Mouse (Mus musculus): Measurements from ENCODE around the gene Rbp1. TPM values are rescaled to one million over a fixed set of nuclear protein-coding genes. Genes with fewer than 3 reads are reported as not detected.

Gene Rbp1
- total and polyA plus RNA-seq, 3 experiments: 0.08 to 0.21 TPM; not detected in 1

GRCm38 (mm10) chr9:98429806-98430205 is 7.0 kb downstream of the Rbp1 start:
- H3K27me3 ChIP-seq (ENCODE audit: control insufficient read depth in 1 of 2, insufficient read depth in 2 of 2, low read length in 2 of 2): no peaks in the 10 kb centered on the region
- no peaks in the 10 kb centered on the region for H3K79me2 ChIP-seq (ENCODE audit: control insufficient read depth, insufficient read depth, low read length, poor library complexity)
- no peaks in the 10 kb centered on the region for H3K36me3 ChIP-seq (ENCODE audit: control insufficient read depth in 1 of 2, insufficient read depth in 2 of 2, low read length in 2 of 2)
- TF ChIP-seq CHD1 (IDR thresholded peaks at IDR 0.05; ENCODE audit: low read depth, low read length): no peak
- no peak for TF ChIP-seq ZKSCAN1 (IDR thresholded peaks at IDR 0.05; ENCODE audit: low read depth, low read length)
- no peak for TF ChIP-seq ZNF384 (IDR thresholded peaks at IDR 0.05; ENCODE audit: low read depth, low read length)
- TF ChIP-seq RCOR1 (IDR thresholded peaks at IDR 0.05; ENCODE audit: low read depth, low read length): no peak
- TF ChIP-seq MYC (IDR thresholded peaks at IDR 0.05; ENCODE audit: low read depth, low read length): no peak
- TF ChIP-seq NRF1 (IDR thresholded peaks at IDR 0.05; ENCODE audit: insufficient read depth, low read depth, low read length, poor library complexity, severe bottlenecking): no peak
- no peak for TF ChIP-seq CTCF (IDR thresholded peaks at IDR 0.05 in 2 of 3, conservative IDR thresholded peaks at IDR 0.05 in 1 of 3; ENCODE audit: control insufficient read depth in 1 of 3, insufficient read depth in 1 of 3, low read depth in 2 of 3, low read length in 3 of 3, poor library complexity in 1 of 3, severe bottlenecking in 1 of 3)
- TF ChIP-seq MYB (IDR thresholded peaks at IDR 0.05; ENCODE audit: low read depth, low read length): no peak
- TF ChIP-seq CHD2 (IDR thresholded peaks at IDR 0.05; ENCODE audit: low read length): no peak
- no peak for TF ChIP-seq UBTF (IDR thresholded peaks at IDR 0.05; ENCODE audit: borderline replicate concordance, insufficient read depth, low read depth, low read length)
- TF ChIP-seq E2F4 (IDR thresholded peaks at IDR 0.05; ENCODE audit: borderline replicate concordance, low read depth, low read length): no peak
- TF ChIP-seq NELFE (IDR thresholded peaks at IDR 0.05; ENCODE audit: low read depth, low read length): no peak
- H3K9ac ChIP-seq (ENCODE audit: control insufficient read depth, low read depth, low read length, poor library complexity, severe bottlenecking): no peak overlapping the region
- no peak overlapping the region for H3K4me3 ChIP-seq (ENCODE audit: control insufficient read depth in 1 of 2, insufficient read depth in 1 of 2, low read depth in 2 of 2, low read length in 2 of 2)
- no peaks in the 10 kb centered on the region for H3K4me1 ChIP-seq (ENCODE audit: control insufficient read depth in 1 of 2, insufficient read depth in 2 of 2, low read length in 2 of 2)
- no peak for DNase-seq (ENCODE audit: low read depth, low spot score)
- H3K27ac ChIP-seq (ENCODE audit: control insufficient read depth, low read depth, low read length): no peak overlapping the region
- H3K9me3 ChIP-seq (replicated peaks; ENCODE audit: insufficient read depth, low read length): no peaks in the 10 kb centered on the region

DNA sequence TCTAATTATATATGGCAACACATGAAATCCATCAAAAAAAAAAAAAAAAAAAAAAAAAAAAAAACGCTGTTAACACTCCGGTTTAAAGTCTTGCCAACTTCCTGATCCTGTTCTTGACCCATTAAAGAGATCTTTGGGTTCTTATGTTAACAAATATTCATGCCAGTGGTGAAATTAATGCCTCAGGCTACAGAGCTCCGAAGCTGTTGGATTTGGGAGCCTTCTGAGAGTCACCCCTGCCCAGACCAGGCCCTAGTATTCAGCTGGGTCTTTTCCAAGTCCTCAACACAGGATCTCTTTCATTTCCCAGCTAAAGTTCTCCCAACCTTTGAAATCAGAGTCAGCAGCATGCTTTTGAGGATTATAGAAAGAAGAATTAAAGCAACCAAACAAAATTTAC is 7.8 kb downstream of the Rbp1 start:
- no peak overlapping the region for H3K27ac ChIP-seq (ENCODE audit: control insufficient read depth, low read depth, low read length)
- H3K79me2 ChIP-seq (ENCODE audit: control insufficient read depth, insufficient read depth, low read length, poor library complexity): no peaks in the 10 kb centered on the region
- no peak for DNase-seq (ENCODE audit: low read depth, low spot score)
- H3K4me3 ChIP-seq (ENCODE audit: control insufficient read depth in 1 of 2, insufficient read depth in 1 of 2, low read depth in 2 of 2, low read length in 2 of 2): no peak overlapping the region
- no peaks in the 10 kb centered on the region for H3K4me1 ChIP-seq (ENCODE audit: control insufficient read depth in 1 of 2, insufficient read depth in 2 of 2, low read length in 2 of 2)
- no peaks in the 10 kb centered on the region for H3K36me3 ChIP-seq (ENCODE audit: control insufficient read depth in 1 of 2, insufficient read depth in 2 of 2, low read length in 2 of 2)
- TF ChIP-seq ETS1 (IDR thresholded peaks at IDR 0.05; ENCODE audit: low read depth, low read length) (no peak), GABPA (IDR thresholded peaks at IDR 0.05; ENCODE audit: low read depth, low read length) (no peak), KAT2A (conservative IDR thresholded peaks at IDR 0.05; ENCODE audit: low read depth, low read length) (no peak), MYC (IDR thresholded peaks at IDR 0.05; ENCODE audit: low read depth, low read length) (no peak), TBP (IDR thresholded peaks at IDR 0.05; ENCODE audit: low read depth, low read length) (no peak), RAD21 (IDR thresholded peaks at IDR 0.05; ENCODE audit: low read depth, low read length) (no peak), MAZ (IDR thresholded peaks at IDR 0.05; ENCODE audit: low read depth, low read length) (no peak), ZC3H11A (IDR thresholded peaks at IDR 0.05; ENCODE audit: low read depth, low read length) (no peak), CHD1 (IDR thresholded peaks at IDR 0.05; ENCODE audit: low read depth, low read length) (no peak), USF2 (IDR thresholded peaks at IDR 0.05; ENCODE audit: borderline replicate concordance in 1 of 2, insufficient read depth in 1 of 2, low read depth in 1 of 2, low read length in 2 of 2) (no peak), ZKSCAN1 (IDR thresholded peaks at IDR 0.05; ENCODE audit: low read depth, low read length) (no peak), ZMIZ1 (IDR thresholded peaks at IDR 0.05; ENCODE audit: low read depth, low read length) (no peak), USF1 (IDR thresholded peaks at IDR 0.05; ENCODE audit: low read depth, low read length) (no peak)
- H3K9me3 ChIP-seq (replicated peaks; ENCODE audit: insufficient read depth, low read length): no peaks in the 10 kb centered on the region
- no peak overlapping the region for H3K9ac ChIP-seq (ENCODE audit: control insufficient read depth, low read depth, low read length, poor library complexity, severe bottlenecking)
- H3K27me3 ChIP-seq (ENCODE audit: control insufficient read depth in 1 of 2, insufficient read depth in 2 of 2, low read length in 2 of 2): no peaks in the 10 kb centered on the region

All from MEL (cell line).